Mouse (Mus musculus): ENCODE results near the gene Gpr152.

The Gpr152 gene

DNA sequence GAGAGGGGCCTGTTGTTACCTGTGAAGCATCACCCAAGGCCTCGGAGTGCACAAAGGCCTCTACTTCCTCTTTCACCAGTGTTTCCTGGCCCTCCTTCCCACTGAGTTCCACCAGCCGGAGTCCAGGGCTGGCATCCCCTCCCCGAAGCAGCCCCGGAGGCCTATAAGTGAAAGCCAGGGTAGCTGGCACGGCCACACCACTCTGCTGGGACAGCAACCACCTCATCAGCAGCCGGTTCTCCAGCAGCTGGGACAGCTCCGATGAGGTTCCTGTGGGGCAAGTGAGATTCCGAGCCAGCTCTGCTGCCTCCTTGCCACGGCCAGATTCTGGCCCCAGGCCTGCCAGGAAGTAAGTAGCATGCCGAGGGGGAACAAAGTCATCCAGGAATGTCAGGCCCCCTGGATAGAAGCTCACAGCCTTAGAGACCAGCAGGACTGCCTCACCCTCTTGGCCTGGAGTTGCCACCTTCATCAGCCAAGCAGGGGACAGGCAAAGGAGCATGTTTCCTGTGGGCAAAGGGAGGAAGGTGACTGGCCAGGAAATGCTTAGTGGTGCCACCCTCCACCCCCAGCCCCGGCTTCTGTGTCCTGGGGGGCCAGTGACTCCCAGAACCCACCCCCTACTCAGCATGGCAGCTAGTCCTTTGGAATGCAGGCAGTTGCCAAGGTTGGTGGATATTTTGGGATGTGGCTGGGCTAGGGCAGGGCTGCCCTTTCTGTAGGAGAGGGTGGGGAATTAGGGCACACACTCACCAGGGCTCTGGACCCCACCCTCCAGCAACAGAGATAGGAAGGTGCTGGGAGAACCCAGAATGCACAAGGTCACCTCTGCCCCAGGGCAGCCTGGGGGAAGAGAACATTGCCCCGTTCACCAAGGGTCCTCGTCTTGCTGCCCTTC is 32.1 kb downstream of the Gpr152 start:
- in situ Hi-C loops (cut with MboI) = no loop called here

DNA sequence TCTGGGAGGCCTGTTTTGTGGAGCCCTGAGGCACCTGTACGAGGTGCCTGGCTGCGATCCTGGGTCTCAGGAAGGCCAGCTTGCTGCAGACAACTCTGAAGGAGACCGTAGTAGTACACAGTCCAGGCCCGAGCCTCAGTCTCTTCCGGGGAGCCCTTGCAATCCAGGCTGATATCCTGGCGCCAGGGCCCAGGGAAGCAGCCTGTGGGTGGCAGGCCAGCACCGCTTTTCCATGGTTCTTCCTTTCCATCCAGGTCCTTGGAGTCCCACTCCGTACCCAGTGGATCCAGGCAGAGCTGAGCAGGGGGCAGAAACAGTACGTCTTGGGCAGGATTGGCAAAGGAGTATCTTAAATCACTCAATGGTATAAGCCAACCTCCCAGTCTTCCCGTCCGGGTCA is 33.3 kb downstream of the Gpr152 start:
- in situ Hi-C loops (cut with MboI) = no loop called here

DNA sequence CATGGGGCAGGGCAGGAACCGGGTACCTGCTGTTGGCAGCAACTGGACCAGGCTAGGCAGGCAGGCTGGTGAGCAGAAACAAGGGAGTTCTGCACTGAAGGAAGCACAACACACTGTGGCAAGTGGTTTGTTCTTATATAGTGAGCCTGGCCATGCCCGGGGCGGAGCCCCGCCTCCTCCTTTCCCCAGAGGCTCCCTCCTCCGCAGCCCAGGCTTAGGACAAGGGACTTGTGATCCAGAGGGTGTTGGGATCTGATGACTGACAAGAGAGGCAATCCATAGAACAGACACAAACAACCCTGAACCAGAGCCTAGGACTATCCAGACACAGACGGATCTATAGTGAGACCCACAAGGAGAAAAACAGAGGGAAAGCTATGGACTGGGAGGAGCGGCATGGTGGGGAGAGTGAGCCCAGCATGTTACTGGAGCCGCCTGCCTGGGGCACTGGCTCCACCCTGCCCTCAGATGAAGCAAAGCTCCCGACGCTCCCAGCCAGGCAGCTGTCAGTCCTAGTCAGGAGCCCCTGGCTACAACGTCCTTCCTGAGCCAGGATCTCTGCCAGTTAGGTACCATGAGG is 35.9 kb downstream of the Gpr152 start, which contains the start of gene Carns1:
TSS of gene Carns1 (minus strand) at position 112 of the 580 bp plus-strand sequence.
- in situ Hi-C loops (cut with MboI) = no loop called here

DNA sequence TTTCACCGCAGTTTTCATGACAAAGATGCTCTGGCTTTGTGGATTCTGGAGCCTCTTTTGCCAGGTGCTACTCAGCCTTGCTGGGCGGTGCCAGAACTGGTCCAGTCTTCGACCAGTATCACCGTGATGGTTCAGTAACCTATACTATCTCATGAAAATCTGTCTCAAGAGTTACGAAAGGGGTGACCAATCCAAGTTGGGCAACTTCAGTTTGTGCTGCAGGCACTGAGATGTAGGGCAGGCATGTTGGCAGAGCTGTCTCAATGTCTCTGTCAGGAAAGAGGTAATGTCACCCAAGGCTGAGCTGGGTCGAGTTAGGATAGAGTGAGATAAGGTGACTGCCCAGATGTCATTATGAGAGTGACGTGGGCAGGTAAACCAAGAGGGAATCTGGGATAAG is 40.8 kb downstream of the Gpr152 start:
- in situ Hi-C loops (cut with MboI) = no loop called here

DNA sequence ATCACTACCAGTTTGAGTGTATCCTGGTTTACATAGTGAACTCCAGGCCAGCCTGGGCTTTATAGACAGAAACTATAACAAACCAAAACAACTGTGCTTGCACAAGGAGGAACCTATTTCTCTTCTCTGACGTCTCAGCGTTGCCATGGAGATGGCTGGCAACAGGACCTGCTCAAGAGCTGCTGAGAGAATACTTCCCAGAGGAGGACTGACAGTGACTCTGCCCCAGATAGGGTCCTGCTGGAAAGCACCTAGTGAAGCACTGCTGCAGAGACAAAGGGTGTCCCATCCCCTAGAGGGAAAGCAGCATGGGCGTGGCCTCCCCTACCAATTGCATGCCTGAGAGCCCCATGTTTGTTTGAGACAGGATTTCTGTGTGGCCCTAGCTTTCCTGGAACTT is 42.3 kb downstream of the Gpr152 start:
- in situ Hi-C loops (cut with MboI) = no loop called here

DNA sequence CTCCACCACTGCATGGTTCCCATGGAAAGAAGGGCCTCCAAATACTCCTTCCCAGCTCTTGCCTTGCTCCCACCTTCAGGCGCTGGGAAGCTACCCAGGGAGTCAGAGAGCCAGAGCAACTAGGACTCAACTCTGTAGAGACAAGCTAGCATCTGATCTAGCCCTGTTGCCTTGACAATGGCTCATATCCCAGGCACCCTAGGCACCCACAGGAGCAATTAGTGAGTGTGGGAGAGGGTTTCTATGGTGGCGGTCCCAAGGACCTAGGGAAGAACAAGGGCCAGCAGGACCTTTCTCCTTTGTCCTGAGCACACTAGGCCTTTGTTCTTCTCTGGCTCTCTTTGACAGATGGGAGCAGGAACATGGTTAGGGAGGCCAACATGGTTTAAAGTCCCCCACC is 44.1 kb downstream of the Gpr152 start:
- in situ Hi-C loops (cut with MboI) = no loop called here

DNA sequence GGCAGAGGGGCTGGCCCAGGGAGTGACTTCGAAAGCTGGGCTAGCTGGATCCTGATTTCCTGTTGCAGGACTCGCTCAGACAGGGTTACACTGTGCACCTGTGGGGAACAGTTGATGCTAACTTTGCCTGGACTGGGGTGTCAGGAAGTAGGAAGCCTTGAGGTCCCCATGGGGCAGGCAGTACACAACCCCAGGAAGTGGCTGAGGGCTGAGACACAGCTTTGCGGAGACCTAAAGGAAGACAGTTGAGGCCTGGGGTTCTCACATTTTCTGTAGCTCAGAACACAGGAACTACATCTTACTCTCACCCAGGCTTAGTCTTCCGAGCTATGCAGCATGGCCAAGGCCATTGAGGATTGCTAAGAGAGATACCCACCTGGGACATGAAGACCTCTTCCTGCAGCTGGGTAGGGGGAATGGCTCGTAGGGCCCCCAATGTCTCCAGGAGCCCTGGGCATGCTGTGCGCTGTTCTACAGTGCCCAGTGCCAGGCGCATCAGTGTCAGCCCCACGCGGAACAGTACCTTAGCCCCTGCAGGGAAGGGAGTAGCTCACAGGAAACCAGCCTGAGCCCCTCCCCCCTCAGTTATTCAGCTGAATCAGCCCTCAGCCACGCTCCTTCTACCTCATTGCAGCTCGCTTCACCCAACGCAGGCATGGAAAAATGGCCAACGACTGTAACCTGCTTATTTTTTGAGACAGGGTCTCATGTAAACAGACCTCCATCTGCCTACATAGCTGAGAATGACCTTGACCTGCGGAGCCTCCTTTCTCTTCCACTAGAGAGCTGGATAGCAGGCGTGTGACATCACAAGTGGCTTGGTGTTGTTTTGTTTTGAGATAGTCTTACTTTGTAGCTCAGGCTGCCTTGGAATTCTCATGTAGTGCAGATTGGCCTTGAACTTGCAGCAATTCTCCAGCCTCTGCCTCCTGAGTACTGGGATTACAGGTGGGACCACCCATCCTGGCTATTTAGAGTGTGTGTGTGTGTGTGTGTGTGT is 45.7 kb downstream of the Gpr152 start:
- in situ Hi-C loops (cut with MboI) = no loop called here

DNA sequence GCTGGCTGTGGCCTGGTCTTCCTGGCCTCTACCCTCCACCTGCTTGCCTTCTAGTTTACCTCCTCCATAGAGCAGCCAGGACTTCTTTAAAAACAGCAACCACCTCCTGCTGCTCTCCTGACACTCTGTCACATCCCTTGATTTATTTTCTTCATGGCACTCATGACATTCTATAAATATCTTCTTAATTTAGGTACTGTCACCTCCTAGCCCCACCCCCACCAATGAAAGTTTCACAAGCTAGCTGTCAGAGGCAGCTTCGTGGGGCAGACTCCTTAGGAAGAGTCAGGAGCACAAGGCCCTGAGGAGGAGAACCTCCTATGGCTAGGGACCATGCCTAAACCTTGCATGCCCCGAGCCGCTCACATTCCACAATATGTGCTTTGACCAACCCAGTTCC is 47.7 kb downstream of the Gpr152 start:
- in situ Hi-C loops (cut with MboI) = no loop called here

DNA sequence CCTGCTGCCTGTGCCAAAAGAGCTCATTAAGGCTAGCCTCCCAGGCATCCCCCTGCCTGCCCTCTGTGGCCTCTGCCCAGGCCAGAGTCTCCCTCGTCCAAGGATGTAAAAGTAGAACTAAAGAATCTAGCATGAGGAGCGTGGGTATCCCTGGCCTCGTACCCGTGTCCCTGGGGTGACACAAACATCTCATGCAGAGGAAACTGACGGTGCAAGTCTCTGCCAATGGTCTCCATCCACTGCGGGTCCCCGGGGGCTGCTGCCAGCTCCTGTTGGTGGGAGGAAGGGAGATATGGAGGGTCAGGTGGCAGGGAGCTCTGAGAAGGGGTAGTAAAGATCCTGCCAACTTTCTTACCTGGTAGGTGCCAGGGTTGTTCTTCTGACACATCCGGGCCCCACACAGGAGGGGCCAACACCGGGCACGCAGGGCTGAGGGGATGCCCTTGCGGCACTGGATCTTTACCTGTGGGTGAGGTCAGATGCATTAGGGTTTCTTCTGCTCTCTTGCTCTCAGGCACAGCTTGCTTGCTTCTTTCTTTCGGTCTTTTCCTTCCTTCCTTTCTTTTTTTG is 49.5 kb downstream of the Gpr152 start:
- in situ Hi-C loops (cut with MboI) = no loop called here

DNA sequence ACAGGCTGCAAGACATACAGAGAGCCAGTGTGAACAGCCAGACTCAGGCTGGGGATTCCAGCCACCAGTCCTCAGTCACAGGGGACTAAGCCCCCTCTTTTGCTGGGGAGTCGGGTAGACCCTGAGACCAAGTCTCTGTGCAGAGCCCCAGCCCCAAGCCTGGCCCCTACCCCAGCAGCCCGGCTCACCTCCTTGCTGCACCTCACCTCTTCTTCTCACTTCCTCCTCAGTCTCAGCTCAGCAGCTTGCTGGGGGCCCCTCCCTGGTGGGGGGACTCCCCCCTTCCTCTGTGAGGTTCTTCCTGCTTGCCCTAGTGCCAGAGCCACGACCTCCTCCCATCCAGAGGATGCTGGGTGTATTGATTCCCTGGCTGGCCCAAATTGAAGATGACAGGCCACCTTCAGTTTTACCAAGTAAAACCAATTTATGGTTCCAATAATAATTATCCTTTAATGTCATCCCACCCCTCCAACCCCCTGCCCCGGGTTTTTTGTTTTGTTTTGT is 51.3 kb downstream of the Gpr152 start, which contains the start of gene Tbc1d10c:
TSS of gene Tbc1d10c (minus strand) at position 454 of the 504 bp plus-strand sequence.
- in situ Hi-C loops (cut with MboI) = no loop called here

DNA sequence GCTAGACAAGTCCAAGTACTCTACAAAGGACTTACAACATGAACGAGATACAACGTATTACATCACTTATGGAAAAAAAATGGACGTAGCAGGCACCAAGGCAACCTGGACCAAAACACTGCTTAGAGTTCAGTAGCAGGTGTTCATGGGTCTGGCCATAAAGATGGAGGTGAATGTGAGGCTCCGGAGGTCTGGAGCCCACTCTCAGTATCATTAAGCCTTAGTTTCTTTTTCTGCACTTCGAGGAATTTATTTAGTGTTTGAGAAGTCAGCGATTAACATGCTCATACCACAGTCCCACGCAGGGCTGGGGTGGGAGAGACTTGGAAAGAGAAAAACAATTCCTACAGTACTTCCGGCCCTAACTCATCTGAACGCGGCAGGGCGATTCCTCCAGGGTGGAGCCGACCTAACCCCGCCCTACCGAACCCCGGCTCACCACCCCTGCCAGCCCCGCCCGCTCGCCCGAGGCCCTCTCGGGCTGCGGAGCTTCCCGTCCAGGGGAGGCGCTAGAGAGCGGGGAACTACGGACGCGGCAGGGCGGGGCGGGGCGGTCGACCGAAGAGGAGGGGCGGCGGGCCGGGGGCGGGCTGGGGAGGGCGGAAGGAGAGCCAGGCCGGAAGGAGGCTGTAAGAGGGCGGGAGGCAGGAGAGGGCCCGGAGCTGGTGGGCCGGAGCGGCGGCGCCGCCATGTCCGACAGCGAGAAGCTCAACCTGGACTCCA is 52.1 kb downstream of the Gpr152 start, which contains the start of gene Ppp1ca:
TSS of gene Ppp1ca (plus strand) at position 538 of the 723 bp plus-strand sequence.
- in situ Hi-C loops (cut with MboI) = no loop called here

DNA sequence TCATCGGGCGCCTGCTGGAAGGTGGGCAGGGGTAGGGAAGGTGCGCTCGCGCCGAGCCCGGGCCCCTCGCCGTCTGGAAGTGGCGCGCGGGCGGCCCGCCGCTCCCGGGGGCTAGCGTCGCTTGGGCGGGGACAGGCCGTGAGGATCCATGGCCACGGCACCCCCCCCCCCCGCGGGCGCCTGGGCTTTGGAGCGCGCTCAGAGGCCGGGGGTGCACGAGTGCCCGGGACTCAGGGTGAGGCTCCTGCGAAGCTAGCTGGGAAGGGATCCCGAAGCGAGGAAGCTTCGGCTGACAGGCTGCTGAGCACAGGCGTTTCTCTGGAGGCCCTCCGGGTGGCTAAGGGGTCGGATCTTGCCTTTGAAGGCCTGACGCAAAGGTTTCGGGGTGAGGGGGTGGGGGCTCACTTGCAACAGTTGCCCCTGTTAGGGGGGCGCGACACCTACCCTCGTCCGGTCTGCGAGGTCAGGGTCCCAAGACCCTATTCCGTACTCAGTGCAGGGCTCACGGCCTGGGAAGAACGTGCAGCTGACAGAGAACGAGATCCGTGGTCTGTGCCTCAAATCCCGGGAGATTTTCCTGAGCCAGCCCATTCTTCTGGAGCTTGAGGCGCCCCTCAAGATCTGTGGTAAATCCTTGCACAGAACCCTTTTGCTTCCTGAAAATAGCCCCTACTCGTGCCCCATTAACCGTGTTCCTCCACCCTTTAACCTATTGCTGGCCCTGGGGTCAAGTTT is 52.8 kb downstream of the Gpr152 start:
- in situ Hi-C loops (cut with MboI) = no loop called here

DNA sequence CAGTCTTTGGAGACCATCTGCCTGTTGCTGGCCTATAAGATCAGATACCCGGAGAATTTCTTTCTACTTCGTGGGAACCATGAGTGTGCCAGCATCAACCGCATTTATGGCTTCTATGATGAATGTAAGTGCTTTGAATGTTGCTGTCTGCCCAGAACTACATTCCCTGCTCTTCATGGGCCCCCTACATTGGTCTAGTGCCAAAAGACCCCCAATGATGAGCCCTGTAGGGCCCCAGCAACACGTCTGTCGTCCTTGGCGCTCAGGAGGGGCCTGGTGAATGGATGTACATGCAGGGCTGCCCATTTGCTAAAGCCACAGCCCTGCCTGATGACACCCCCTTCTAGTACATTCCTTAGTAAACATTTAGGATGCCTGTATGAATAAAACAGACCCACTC is 53.5 kb downstream of the Gpr152 start:
- in situ Hi-C loops (cut with MboI) = no loop called here

DNA sequence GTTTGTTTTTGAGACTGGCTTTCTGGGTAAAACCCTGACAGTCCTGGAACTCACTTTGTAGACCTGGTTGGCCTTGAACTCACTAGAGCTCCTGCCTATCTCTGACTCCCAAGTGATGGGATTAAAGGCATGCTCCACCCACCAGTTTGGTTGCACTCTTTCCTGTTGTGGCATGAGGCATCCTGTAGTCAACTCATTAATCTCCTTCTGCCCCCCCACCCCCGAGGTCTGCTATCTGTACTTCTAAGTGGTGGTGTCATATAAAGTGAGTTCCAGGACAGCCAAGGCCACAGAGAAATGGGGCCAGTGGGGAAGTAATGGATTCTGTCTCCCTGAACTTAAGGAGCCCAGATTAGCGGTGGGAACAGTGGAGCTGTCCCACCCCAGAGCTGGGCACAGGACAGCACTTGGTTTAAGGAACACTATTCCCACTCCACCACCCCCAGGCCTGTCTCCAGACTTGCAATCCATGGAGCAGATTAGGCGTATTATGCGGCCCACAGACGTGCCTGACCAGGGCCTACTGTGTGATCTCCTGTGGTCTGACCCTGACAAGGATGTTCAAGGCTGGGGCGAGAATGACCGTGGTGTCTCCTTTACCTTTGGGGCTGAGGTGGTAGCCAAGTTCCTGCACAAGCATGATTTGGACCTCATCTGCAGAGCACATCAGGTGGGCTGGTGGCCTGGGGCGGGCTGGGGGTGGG is 54.6 kb downstream of the Gpr152 start:
- in situ Hi-C loops (cut with MboI) = no loop called here

DNA sequence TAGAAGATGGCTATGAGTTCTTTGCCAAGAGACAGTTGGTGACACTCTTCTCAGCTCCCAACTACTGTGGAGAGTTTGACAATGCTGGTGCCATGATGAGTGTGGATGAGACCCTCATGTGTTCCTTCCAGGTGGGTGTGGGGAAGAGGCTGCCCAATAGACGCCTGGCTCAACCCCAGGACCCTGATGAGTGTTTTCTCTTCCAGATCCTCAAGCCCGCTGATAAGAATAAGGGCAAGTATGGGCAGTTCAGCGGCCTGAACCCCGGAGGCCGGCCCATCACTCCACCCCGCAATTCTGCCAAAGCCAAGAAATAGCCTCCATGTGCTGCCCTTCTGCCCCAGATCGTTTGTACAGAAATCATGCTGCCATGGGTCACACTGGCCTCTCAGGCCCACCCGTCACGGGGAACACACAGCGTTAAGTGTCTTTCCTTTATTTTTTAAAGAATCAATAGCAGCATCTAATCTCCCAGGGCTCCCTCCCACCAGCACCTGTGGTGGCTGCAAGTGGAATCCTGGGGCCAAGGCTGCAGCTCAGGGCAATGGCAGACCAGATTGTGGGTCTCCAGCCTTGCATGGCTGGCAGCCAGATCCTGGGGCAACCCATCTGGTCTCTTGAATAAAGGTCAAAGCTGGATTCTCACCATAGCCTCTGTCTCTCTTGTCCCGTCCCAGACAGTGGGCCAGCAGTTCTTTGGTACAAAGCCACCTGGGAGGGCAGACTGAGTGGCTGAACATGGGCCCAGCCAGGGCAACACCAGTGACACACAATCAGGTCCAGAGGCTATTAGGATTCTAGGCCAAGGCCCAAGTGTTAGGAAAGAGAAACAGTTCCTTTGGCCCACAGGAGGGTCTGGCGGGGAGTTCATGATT is 55.4 kb downstream of the Gpr152 start:
- in situ Hi-C loops (cut with MboI) = no loop called here

Data from mature B cell (primary cell).